Mouse (Mus musculus) embryo, embryonic 10.5 days (tissue): ENCODE measurements at regions not wholly inside any gene's neighbourhood (a gene's known extent, or its start where the extent isn't known, plus 50 kb on each side); places are given as distances from the start of the nearest gene placed in this dataset.
"Not testable (repeated sequence)": the region's sequence is repeated elsewhere in the genome, so short reads cannot be mapped to it uniquely, and the experiment has no call there.

Experiments used
- DNase-seq: peaks from one replicate; pipeline ENCODE4 v3.0.0-alpha.2; 2015; ENCODE audit warnings: low spot score

GRCm38 (mm10) chr13:20039590-20039989 is 50.8 kb upstream of the Elmo1 start:
- no peak for DNase-seq

- peak; percentile 73 for DNase-seq
Measured at GRCm38 (mm10) chr13:20038463-20038862, 51.9 kb upstream of the Elmo1 start.

GRCm38 (mm10) chr13:20037436-20037835 is 53.0 kb upstream of the Elmo1 start:
- DNase-seq: no peak

- no peak for DNase-seq
Measured at GRCm38 (mm10) chr13:20033937-20034735, 56.3 kb upstream of the Elmo1 start.

- DNase-seq: no peak
Measured at GRCm38 (mm10) chr13:20031660-20032059, 58.7 kb upstream of the Elmo1 start.

GRCm38 (mm10) chr13:20031082-20031481 is 59.3 kb upstream of the Elmo1 start:
- DNase-seq: no peak

- no peak for DNase-seq
Measured at GRCm38 (mm10) chr13:20026612-20027011, 63.8 kb upstream of the Elmo1 start.

- DNase-seq: not testable (repeated sequence)
Measured at GRCm38 (mm10) chr13:20016454-20016853, 73.9 kb upstream of the Elmo1 start.

- DNase-seq: no peak
Measured at GRCm38 (mm10) chr13:20012621-20013020, 77.8 kb upstream of the Elmo1 start.

GRCm38 (mm10) chr13:20009164-20009563 is 81.2 kb upstream of the Elmo1 start:
- DNase-seq: no peak

- no peak for DNase-seq
Measured at GRCm38 (mm10) chr13:20007561-20007960, 82.8 kb upstream of the Elmo1 start.

GRCm38 (mm10) chr13:19997606-19998005 is 92.8 kb upstream of the Elmo1 start:
- no peak for DNase-seq

GRCm38 (mm10) chr13:19975621-19976020 is 114.8 kb upstream of the Elmo1 start:
- no peak for DNase-seq

GRCm38 (mm10) chr13:19966566-19966965 is 123.8 kb upstream of the Elmo1 start:
- no peak for DNase-seq

GRCm38 (mm10) chr13:19963031-19963430 is 127.4 kb upstream of the Elmo1 start:
- DNase-seq: no peak

GRCm38 (mm10) chr13:19928761-19929160 is 104.7 kb upstream of the Gpr141 start:
- no peak for DNase-seq

GRCm38 (mm10) chr13:19927807-19928206 is 103.8 kb upstream of the Gpr141 start:
- no peak for DNase-seq

GRCm38 (mm10) chr13:19921084-19921827 is 97.2 kb upstream of the Gpr141 start:
- peak; percentile 21 for DNase-seq

- DNase-seq: peak; percentile 14
Measured at GRCm38 (mm10) chr13:19911860-19912584, 88.0 kb upstream of the Gpr141 start.

GRCm38 (mm10) chr13:19902786-19903185 is 78.7 kb upstream of the Gpr141 start:
- DNase-seq: no peak

GRCm38 (mm10) chr13:19897191-19897590 is 73.1 kb upstream of the Gpr141 start:
- DNase-seq: no peak

GRCm38 (mm10) chr13:19888983-19889773 is 65.1 kb upstream of the Gpr141 start:
- no peak for DNase-seq
